Mouse (Mus musculus): ENCODE data around the gene Hif3a. TPM values are rescaled to one million over a fixed set of nuclear protein-coding genes. Genes with fewer than 3 reads are reported as not detected.
"Not testable (repeated sequence)": the region's sequence is repeated elsewhere in the genome, so short reads cannot be mapped to it uniquely, and the experiment has no call there.

Hif3a gene
- 21.1 and 22.6 TPM in 2 replicates for polyA plus RNA-seq (2016; fragmentation: Nextera tagmentation; extraction: Ambion mirVana)

DNA sequence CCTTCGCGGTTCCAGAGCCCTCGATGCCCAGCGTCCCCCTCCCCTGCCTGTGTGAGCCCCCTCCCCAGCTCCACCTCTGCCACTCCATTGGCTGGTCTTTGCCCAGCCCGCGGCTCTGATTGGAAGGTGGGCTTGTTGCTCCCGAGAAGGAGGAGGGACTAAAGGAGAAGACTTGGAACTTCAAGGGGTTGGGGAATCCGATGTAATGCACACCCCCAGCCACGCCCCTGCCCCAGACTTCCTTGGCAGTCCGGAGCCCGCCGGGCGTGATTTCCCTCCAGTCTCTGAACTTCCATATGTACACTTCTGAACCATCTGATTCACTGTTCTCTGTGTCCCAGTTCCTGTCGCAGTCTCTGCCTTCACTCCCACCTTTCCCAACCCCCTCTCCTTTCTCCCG is at the start of gene Hif3a:
Gene Hif3a, minus strand, starts transcription at position 39 of the 400 bp plus-strand sequence.
- no peaks in the 10 kb centered on the region for H3K36me3 ChIP-seq
- no peak within 1 kb of the TSS for H3K9ac ChIP-seq
- no peaks in the 10 kb centered on the region for H3K9me3 ChIP-seq (replicated peaks)
- H3K4me2 ChIP-seq, result peak within 1 kb of the TSS; percentile 53
- H3K27me3 ChIP-seq (replicated peaks), result peaks cover 32% of the 10 kb centered on the region
- WGBS (ENCODE audit: insufficient replicate concordance), result 4% methylated on average over 15 of the region's 15 CpGs
- H3K27ac ChIP-seq, result no peak within 1 kb of the TSS; the same call in 1 of the 2 replicates
- ATAC-seq, result no peak
- peaks cover 62% of the 10 kb centered on the region for H3K4me1 ChIP-seq
- peak within 1 kb of the TSS; percentile 31 for H3K4me3 ChIP-seq

DNA sequence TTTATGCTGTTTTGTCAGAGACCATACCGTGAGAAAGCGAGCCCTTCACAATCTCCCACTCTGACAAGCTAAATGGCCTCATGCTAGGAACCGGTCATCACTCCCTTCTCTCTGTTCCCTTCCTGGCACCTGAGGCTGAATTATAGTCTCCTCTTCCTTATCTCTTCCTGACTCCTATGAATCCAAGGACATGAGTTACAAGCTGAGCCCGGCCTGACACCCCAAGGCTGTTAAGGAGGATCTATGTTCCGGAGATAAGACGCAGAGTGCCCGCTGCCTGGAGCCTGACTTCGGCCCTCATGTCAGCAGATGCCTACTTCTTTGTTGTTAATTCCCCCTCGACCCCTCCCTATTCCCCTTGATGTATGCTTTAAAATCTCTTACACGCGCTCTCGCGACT is 39.4 kb upstream of the Hif3a start:
- not testable (repeated sequence) for H3K4me3 ChIP-seq

DNA sequence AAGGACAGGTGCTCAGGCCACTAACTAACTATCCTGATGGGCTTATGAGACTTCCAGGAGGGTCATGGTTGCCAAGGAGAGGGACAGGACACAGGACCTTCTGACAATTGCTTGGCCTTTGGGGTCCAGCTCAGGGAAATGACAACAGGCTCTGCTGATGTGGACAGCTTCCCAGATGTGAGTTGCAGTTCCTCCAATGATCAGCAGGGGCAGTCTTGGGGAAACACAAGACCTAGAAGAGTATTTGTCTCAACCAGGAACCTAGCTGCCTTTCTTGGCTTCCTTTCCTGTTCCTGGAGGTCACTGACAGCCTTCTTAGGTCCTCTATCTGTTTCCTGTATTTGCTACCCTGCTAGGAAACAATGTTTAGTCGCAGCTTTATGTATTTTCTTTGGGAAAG is 29.1 kb upstream of the Hif3a start:
- Histone ChIP-seq H3K27ac (no peak overlapping the region), H3K4me3 (no peak overlapping the region), H3K36me3 (no peaks in the 10 kb centered on the region), H3K4me2 (no peak overlapping the region), H3K27me3 (replicated peaks) (no peaks in the 10 kb centered on the region), H3K4me1 (no peaks in the 10 kb centered on the region), H3K9me3 (replicated peaks) (no peaks in the 10 kb centered on the region), H3K9ac (no peak overlapping the region)
- no peak for ATAC-seq
- WGBS (ENCODE audit: insufficient replicate concordance), result 7% methylated on average over 1 of the region's 1 CpGs

More for the DNA sequence above, 39.4 kb upstream of the Hif3a start:
- H3K27me3 ChIP-seq (replicated peaks); H3K4me2 ChIP-seq; H3K27ac ChIP-seq; H3K4me1 ChIP-seq; H3K36me3 ChIP-seq; H3K9me3 ChIP-seq (replicated peaks); ATAC-seq; H3K9ac ChIP-seq: not testable (repeated sequence)
- 79% methylated on average over 13 of the region's 13 CpGs for WGBS (ENCODE audit: insufficient replicate concordance)

DNA sequence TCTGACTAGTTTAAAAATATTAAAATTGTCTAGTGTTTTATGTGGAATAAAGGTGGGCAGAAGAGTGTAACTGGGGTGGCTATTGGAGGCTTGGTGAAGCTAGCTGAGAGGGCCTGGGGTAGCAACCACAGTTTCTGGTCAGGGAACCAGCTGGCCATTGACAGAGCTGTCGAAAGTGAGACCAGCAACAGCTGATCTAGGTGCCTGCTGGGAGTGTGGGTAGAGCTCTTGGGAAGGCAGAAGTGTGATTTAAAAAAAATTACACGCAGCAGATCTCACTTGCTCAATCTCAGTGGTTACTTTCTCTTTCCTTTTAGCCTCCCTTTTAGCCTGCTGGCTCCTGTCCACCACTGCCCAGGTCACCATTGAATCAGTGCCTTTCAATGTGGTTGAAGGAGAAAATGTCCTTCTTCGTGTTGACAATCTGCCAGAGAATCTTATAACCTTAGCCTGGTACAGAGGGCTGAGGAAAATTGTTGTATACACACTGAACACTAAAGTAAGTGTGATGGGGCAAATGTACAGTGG is 27.9 kb upstream of the Hif3a start:
- WGBS (ENCODE audit: insufficient replicate concordance), result 37% methylated on average over 3 of the region's 3 CpGs
- Histone ChIP-seq H3K4me1 (no peaks in the 10 kb centered on the region), H3K9me3 (replicated peaks) (no peaks in the 10 kb centered on the region), H3K4me3 (no peak overlapping the region), H3K4me2 (no peak overlapping the region), H3K27ac (no peak overlapping the region), H3K9ac (no peak overlapping the region), H3K27me3 (replicated peaks) (no peaks in the 10 kb centered on the region), H3K36me3 (no peaks in the 10 kb centered on the region)
- ATAC-seq, result no peak

DNA sequence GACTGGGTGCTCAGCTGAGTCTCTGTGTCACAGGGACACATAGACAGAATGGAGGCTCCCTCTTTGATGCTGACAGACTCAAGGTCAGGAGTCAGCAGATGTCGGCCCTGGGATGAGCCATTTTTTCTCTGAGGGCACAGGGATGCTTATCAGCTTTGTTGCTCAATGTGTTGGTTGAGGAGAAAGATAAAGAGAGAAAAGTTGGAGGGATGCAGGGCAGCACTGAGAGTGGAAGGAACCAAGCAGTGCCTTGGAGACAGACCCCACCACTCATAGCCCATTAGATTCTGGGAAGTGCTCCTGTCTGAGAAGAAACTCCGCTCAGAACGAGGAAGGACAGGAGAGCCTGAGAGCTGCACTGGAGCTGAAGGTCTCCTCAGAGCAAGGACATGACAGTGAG is 25.5 kb upstream of the Hif3a start:
- Histone ChIP-seq H3K4me3 (no peak overlapping the region), H3K4me2 (no peak overlapping the region), H3K27me3 (replicated peaks) (no peaks in the 10 kb centered on the region), H3K4me1 (no peaks in the 10 kb centered on the region), H3K9me3 (replicated peaks) (no peaks in the 10 kb centered on the region), H3K27ac (no peak overlapping the region), H3K9ac (no peak overlapping the region), H3K36me3 (no peaks in the 10 kb centered on the region)
- no peak for ATAC-seq
- WGBS (ENCODE audit: insufficient replicate concordance), result 65% methylated on average over 3 of the region's 3 CpGs

DNA sequence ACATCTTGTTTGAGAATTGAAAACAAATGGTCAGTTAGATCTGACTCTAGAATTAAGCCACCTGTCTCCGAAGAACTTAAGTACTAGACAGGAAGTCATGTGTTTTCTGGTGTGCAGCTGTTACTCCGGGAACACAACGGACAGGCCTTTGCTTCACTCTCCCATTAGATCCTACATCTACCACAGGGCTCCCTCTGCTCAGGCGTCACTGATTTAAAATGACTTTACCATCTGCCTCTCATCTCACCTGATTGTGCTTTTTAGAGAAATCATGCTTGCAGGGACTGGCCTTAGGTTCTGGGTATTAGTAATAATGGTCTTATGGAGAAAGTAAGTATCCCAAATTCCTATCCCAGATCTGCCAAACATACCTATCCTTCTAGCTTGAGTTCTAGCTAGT is 20.5 kb upstream of the Hif3a start:
- H3K4me2 ChIP-seq, result no peak overlapping the region
- no peaks in the 10 kb centered on the region for H3K27me3 ChIP-seq (replicated peaks)
- no peak for ATAC-seq
- no peaks in the 10 kb centered on the region for H3K4me1 ChIP-seq
- H3K27ac ChIP-seq, result no peak overlapping the region
- no peak overlapping the region for H3K4me3 ChIP-seq
- 57% methylated on average over 4 of the region's 4 CpGs for WGBS (ENCODE audit: insufficient replicate concordance)
- no peaks in the 10 kb centered on the region for H3K9me3 ChIP-seq (replicated peaks)
- H3K36me3 ChIP-seq, result no peaks in the 10 kb centered on the region
- H3K9ac ChIP-seq, result no peak overlapping the region

DNA sequence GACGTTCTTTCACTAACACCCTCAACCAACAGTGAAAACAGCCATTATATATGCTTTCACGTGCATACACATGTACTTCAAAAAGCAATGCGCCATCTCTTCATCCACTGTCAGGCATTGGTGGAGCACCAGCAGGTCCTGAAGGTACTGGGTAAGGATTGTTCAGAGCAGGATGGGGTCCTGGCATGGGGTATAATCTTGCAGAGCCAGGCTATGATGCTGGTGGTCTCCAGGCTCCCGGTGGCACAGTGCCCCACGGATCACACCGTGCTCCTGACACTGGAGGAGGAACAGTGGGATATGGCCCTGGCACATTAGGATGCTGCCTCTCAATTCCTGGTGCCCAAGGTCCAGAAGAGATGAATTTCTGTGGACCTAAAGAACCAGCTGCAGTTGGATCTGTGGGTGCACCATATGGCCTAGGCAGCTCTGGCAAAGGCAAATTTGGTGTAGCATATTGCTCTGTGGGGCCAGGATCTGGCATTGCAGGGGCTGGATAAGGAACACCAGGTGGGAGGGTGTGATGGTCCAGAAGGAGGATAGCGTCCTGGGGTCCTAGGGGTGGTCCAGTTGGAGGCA is 15.9 kb upstream of the Hif3a start:
- no peak for ATAC-seq
- Histone ChIP-seq H3K27me3 (replicated peaks) (0 out of 2 replicates have a peak, but pooled peaks cover 4% of the 10 kb centered on the region), H3K9me3 (replicated peaks) (no peaks in the 10 kb centered on the region), H3K36me3 (no peaks in the 10 kb centered on the region), H3K4me2 (no peak overlapping the region), H3K27ac (no peak overlapping the region), H3K9ac (no peak overlapping the region), H3K4me1 (peaks cover 10% of the 10 kb centered on the region), H3K4me3 (no peak overlapping the region)
- WGBS (ENCODE audit: insufficient replicate concordance), result 64% methylated on average over 7 of the region's 7 CpGs

DNA sequence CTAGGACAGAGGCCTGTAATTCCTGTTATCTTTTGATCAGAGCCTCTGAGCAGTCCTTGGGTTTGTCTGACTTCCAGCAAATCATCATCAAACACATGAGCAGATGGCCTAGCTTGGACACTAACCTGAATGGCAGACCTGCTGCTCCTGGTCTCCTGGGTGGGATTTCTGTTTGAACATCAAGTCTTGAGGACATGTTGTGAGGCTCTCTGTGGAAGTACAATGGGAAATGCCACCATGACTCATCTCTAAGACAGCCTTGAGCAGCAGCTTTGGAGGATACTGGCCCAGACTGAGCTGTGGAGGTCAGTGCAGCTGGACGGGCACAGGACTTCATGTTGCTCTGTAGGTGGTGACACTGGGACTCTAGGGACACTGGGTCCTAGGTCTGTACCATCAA is 14.3 kb upstream of the Hif3a start:
- no peak for ATAC-seq

DNA sequence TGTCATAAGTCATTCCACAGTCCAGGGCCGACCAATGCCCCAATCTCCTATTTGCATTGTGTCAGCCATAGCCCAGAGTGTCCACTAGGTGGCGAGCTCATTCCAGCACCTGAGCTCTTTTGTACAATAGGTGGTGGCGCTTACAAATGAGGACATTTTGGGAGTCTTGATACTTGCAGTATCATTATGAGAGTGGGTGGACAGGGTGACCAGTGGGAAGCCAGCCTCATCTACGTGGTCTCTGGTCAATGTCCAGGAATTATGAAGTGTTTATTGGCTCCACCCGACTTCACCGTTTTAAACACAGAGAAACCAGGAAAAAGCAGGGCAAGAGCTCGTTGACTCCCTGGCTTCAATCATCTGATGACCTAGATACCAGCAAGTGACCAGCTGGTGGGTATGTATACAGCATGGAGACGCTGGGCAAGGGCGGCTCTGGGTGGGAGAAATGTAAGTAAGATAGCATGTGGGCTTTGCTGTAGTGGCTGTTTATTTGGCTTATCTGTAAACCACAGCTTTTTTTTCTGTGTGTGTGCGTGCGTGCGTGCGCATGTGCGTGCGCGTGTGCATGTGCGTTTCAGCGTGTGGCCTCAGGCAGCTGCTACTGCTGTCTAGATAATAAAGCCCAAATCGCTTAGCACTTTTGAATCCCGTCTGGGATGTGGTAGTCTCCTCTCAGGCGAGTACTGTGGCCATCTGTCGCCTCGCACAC is 11.8 kb upstream of the Hif3a start, which contains the start of gene Psg16:
Gene Psg16, plus strand, starts transcription at position 137 of the 712 bp plus-strand sequence.
- H3K4me1 ChIP-seq, result peaks cover 10% of the 10 kb centered on the region
- peak within 1 kb of the TSS; percentile 25; the same call in 1 of the 2 replicates for H3K4me3 ChIP-seq
- H3K27ac ChIP-seq, result peak within 1 kb of the TSS; percentile 77
- no peaks in the 10 kb centered on the region for H3K9me3 ChIP-seq (replicated peaks)
- 26% methylated on average over 23 of the region's 23 CpGs for WGBS (ENCODE audit: insufficient replicate concordance)
- peak within 1 kb of the TSS; percentile 32; the same call in 1 of the 2 replicates for H3K9ac ChIP-seq
- H3K27me3 ChIP-seq (replicated peaks), result peaks cover 7% of the 10 kb centered on the region; the same call in 1 of the 2 replicates
- no peaks in the 10 kb centered on the region for H3K36me3 ChIP-seq
- peak; percentile 97 for ATAC-seq
- peak within 1 kb of the TSS; percentile 55 for H3K4me2 ChIP-seq

More for the DNA sequence above, 14.3 kb upstream of the Hif3a start:
- H3K4me1 ChIP-seq, result peaks cover 10% of the 10 kb centered on the region
- H3K4me2 ChIP-seq, result no peak overlapping the region
- WGBS (ENCODE audit: insufficient replicate concordance), result 73% methylated on average over 1 of the region's 1 CpGs
- H3K27me3 ChIP-seq (replicated peaks), result 0 out of 2 replicates have a peak, but pooled peaks cover 7% of the 10 kb centered on the region
- H3K27ac ChIP-seq, result no peak overlapping the region
- H3K36me3 ChIP-seq, result no peaks in the 10 kb centered on the region
- H3K4me3 ChIP-seq, result no peak overlapping the region
- H3K9me3 ChIP-seq (replicated peaks), result no peaks in the 10 kb centered on the region
- H3K9ac ChIP-seq, result no peak overlapping the region

DNA sequence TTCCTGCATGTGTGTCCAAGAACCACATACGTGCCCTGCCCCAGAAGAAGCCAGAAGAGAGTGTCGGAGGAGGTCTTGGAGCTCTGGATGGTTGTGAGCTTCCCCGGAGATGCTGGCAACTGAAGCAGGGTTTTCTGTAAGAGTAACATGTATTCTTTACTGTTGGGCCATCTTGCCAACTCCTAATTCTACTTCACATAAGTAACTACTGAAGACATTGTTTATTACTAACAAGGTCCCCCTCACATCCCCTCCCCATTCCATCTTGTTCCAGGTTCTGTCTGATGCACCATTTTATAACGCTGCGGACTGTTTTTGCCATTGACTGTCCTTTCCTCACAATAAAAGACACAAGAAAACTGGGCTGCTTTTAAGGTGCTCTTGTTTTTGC is 11.3 kb upstream of the Hif3a start:
- H3K9ac ChIP-seq, result no peak overlapping the region
- H3K36me3 ChIP-seq, result no peaks in the 10 kb centered on the region
- WGBS (ENCODE audit: insufficient replicate concordance), result 46% methylated on average over 5 of the region's 5 CpGs
- ATAC-seq, result no peak
- H3K4me2 ChIP-seq, result 0 out of 2 replicates have a peak overlapping the region, but pooled peaks have one; percentile 55
- no peak overlapping the region for H3K27ac ChIP-seq
- H3K4me1 ChIP-seq, result peaks cover 10% of the 10 kb centered on the region
- H3K27me3 ChIP-seq (replicated peaks), result peaks cover 7% of the 10 kb centered on the region; the same call in 1 of the 2 replicates
- no peaks in the 10 kb centered on the region for H3K9me3 ChIP-seq (replicated peaks)
- no peak overlapping the region for H3K4me3 ChIP-seq

DNA sequence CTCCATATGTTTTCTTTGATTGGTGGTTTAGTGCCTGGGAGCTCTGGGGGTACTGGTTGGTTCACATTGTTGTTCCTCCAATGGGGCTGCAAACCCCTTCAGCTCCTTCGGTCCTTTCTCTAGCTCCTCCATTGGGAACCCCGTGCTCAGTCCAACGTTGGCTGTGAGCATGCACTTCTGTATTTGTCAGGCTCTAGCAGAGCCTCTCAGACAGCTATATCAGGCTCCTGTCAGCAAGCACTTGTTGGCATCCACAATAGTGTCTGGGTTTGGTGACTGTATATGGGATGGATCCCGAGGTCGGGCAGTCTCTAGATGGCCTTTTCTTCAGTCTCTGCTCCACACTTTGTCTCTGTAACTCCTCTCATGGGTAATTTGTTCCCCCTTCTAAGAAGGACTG is 5.4 kb upstream of the Hif3a start:
- 47% methylated on average over 5 of the region's 5 CpGs for WGBS (ENCODE audit: insufficient replicate concordance)
- H3K4me2 ChIP-seq; H3K36me3 ChIP-seq; H3K27ac ChIP-seq; H3K9ac ChIP-seq; ATAC-seq; H3K4me3 ChIP-seq; H3K9me3 ChIP-seq (replicated peaks): not testable (repeated sequence)
- Histone ChIP-seq H3K4me1 (peaks cover 16% of the 10 kb centered on the region), H3K27me3 (replicated peaks) (peaks cover 11% of the 10 kb centered on the region)

DNA sequence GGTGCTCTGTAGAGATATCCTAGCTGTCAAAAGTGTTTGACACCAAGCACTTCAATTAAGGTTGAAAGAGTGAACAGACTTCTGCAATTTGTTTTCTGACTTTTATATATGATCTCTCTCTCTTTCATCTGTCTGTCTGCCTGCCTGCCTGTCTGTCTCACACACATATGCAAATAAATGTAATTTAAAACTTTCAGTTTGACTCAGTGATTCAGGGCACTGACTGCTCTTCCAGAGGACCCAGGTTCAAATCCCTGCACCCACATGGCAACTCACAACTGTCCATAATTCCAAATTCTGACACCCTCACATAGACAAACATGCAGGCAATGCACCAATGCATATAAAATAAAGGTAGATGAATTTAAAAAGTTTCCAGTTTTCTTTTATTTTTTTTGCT is 4.8 kb upstream of the Hif3a start:
- H3K9ac ChIP-seq, result no peak overlapping the region
- no peak overlapping the region for H3K4me3 ChIP-seq
- H3K27me3 ChIP-seq (replicated peaks), result peaks cover 17% of the 10 kb centered on the region
- no peak overlapping the region for H3K27ac ChIP-seq
- no peak overlapping the region for H3K4me2 ChIP-seq
- peaks cover 22% of the 10 kb centered on the region for H3K4me1 ChIP-seq
- no peaks in the 10 kb centered on the region for H3K36me3 ChIP-seq
- ATAC-seq, result no peak
- H3K9me3 ChIP-seq (replicated peaks), result no peaks in the 10 kb centered on the region
